Mouse (Mus musculus) C2C12 (cell line): ENCODE results near the gene Myo1f.

ENCODE experiments used
- CEBPB ChIP-seq: IDR thresholded peaks from one replicate; pipeline ENCODE4 v1.6.1; 2011; ENCODE audit warnings: low read depth, mild to moderate bottlenecking, control low read depth, moderate library complexity
- CTCF ChIP-seq: IDR thresholded peaks from one replicate; pipeline ENCODE4 v1.5.1; 2011; ENCODE audit not compliant: control insufficient read depth, insufficient read depth, insufficient read length
- FOSL1 ChIP-seq: IDR thresholded peaks from one replicate; pipeline ENCODE4 v1.8.0; 2011; ENCODE audit warnings: mild to moderate bottlenecking, low read length; ENCODE audit not compliant: poor library complexity, insufficient read depth, severe bottlenecking
- MAX ChIP-seq: IDR thresholded peaks from one replicate; pipeline ENCODE4 v1.6.1; 2011; ENCODE audit warnings: mild to moderate bottlenecking, control low read depth
- USF1 ChIP-seq: IDR thresholded peaks from one replicate; pipeline ENCODE4 v1.6.1; 2011; ENCODE audit warnings: low read depth, mild to moderate bottlenecking, control low read depth, moderate library complexity

- TF ChIP-seq CTCF = no peak
- TF ChIP-seq USF1 = no peak
- no peak for TF ChIP-seq MAX
- TF ChIP-seq CEBPB = no peak
- no peak for TF ChIP-seq FOSL1
These were observed 84.2 kb downstream of the Myo1f start for GRCm38 (mm10) chr17:33639743-33640142.
